Mouse (Mus musculus) thymus, adult 2 months (tissue): ENCODE results near the gene Bbc3. TPM values are rescaled to one million over a fixed set of nuclear protein-coding genes. Genes with fewer than 3 reads are reported as not detected.

Experiments used
- DNase-seq: peaks from one replicate; pipeline ENCODE4 v3.0.0; 2021
- H3K27ac ChIP-seq: fragments of 200-500 bp; 2 replicates; pipeline ENCODE4 v1.5.1; 2012; ENCODE audit warnings: low read length, control low read depth; ENCODE audit not compliant: control insufficient read depth, insufficient read depth
- H3K27me3 ChIP-seq: fragments of 200-500 bp; 2 replicates; pipeline ENCODE4 v1.6.1; 2012; ENCODE audit warnings: mild to moderate bottlenecking, low read length, moderate library complexity, mixed read lengths; ENCODE audit not compliant: control insufficient read depth, insufficient read depth
- H3K36me3 ChIP-seq: fragments of 200-500 bp; 2 replicates; pipeline ENCODE4 v1.6.1; 2012; ENCODE audit warnings: mild to moderate bottlenecking, low read length, moderate library complexity; ENCODE audit not compliant: control insufficient read depth, insufficient read depth
- H3K4me1 ChIP-seq: fragments of 200-500 bp; replicated peaks from 2 replicates; pipeline ENCODE4 v1.6.1; 2012; ENCODE audit warnings: low read length; ENCODE audit not compliant: control insufficient read depth, insufficient read depth
- H3K4me3 ChIP-seq: fragments of 200-500 bp; 2 replicates; pipeline ENCODE4 v1.5.1; 2012; ENCODE audit warnings: mild to moderate bottlenecking, low read length, control low read depth, moderate library complexity; ENCODE audit not compliant: control insufficient read depth, insufficient read depth
- CTCF ChIP-seq: fragments of 200-500 bp; IDR thresholded peaks from 2 replicates; pipeline ENCODE4 v1.5.1; 2012; ENCODE audit warnings: mild to moderate bottlenecking, control low read depth, low read length, moderate library complexity, borderline replicate concordance; ENCODE audit not compliant: control insufficient read depth, poor library complexity, insufficient read depth; ENCODE audit errors: extremely low read depth
- POLR2A ChIP-seq: fragments of 200-500 bp; IDR thresholded peaks from 2 replicates; pipeline ENCODE4 v1.6.1; 2012; ENCODE audit warnings: mild to moderate bottlenecking, low read length, control low read depth, moderate library complexity; ENCODE audit not compliant: control insufficient read depth, poor library complexity, insufficient read depth; ENCODE audit errors: extremely low read depth
- WGBS: fragments of 180-500 bp; shearing (Covaris S2); methylation state at CpG from one replicate; pipeline ENCODE4 v1.1.7; 2018; 5-methylcytosine and 5-hydroxymethylcytosine counted together
- polyA plus RNA-seq: library from polyadenylated mRNA; depleted of rRNA; stranded (reverse); fragments of >200 nt; gene quantifications from 2 replicates; pipeline ENCODE4 v1.2.3, GENCODE M21; 2012

Bbc3 gene
- polyA plus RNA-seq, 1 experiment = 49.8 TPM

GRCm38 (mm10) chr7:16282334-16282733, 25.9 kb upstream of the Bbc3 start:
- 96% methylated on average over 13 of the region's 13 CpGs for WGBS
- peaks cover 21% of the 10 kb centered on the region for H3K36me3 ChIP-seq
- no peak for DNase-seq
- no peak overlapping the region for H3K4me3 ChIP-seq
- H3K27me3 ChIP-seq = no peaks in the 10 kb centered on the region
- peaks cover 12% of the 10 kb centered on the region for H3K4me1 ChIP-seq
- H3K27ac ChIP-seq = no peak overlapping the region
- TF ChIP-seq CTCF = no peak
- TF ChIP-seq POLR2A = no peak

GRCm38 (mm10) chr7:16284001-16284400, 24.2 kb upstream of the Bbc3 start:
- 94% methylated on average over 8 of the region's 8 CpGs for WGBS
- Histone ChIP-seq H3K4me3 (no peak overlapping the region), H3K36me3 (peaks cover 21% of the 10 kb centered on the region), H3K27ac (no peak overlapping the region), H3K27me3 (no peaks in the 10 kb centered on the region), H3K4me1 (peaks cover 12% of the 10 kb centered on the region)
- no peak for DNase-seq
- TF ChIP-seq POLR2A (no peak), CTCF (no peak)

GRCm38 (mm10) chr7:16284904-16285303, 23.3 kb upstream of the Bbc3 start:
- Histone ChIP-seq H3K36me3 (peaks cover 21% of the 10 kb centered on the region), H3K27me3 (no peaks in the 10 kb centered on the region), H3K4me1 (peaks cover 12% of the 10 kb centered on the region), H3K4me3 (no peak overlapping the region), H3K27ac (no peak overlapping the region)
- TF ChIP-seq CTCF = no peak
- no peak for TF ChIP-seq POLR2A
- whole genome bisulfite sequencing = 82% methylated on average over 9 of the region's 9 CpGs
- no peak for DNase-seq

GRCm38 (mm10) chr7:16285450-16286025, 22.7 kb upstream of the Bbc3 start:
- peak; percentile 63 for DNase-seq
- H3K4me3 ChIP-seq = peak overlapping the region; percentile 57
- no peak for TF ChIP-seq CTCF
- TF ChIP-seq POLR2A = no peak
- H3K27me3 ChIP-seq = no peaks in the 10 kb centered on the region
- WGBS = 3% methylated on average over 14 of the region's 14 CpGs
- H3K36me3 ChIP-seq = peaks cover 21% of the 10 kb centered on the region
- peaks cover 12% of the 10 kb centered on the region for H3K4me1 ChIP-seq
- H3K27ac ChIP-seq = peak overlapping the region; percentile 6; the same call in 1 of the 2 replicates

GRCm38 (mm10) chr7:16286026-16286961, 21.9 kb upstream of the Bbc3 start, which contains the start of gene Ccdc9:
Gene Ccdc9 (minus strand): TSS chr7:16286795.
- peak; percentile 51; the same call in 1 of the 2 replicates for TF ChIP-seq POLR2A
- no peak for TF ChIP-seq CTCF

GRCm38 (mm10) chr7:16287016-16287415, 21.2 kb upstream of the Bbc3 start:
- peaks cover 17% of the 10 kb centered on the region for H3K36me3 ChIP-seq
- H3K4me3 ChIP-seq = no peak overlapping the region
- H3K27me3 ChIP-seq = no peaks in the 10 kb centered on the region
- no peak for TF ChIP-seq POLR2A
- TF ChIP-seq CTCF = no peak
- H3K27ac ChIP-seq = no peak overlapping the region
- DNase-seq = no peak
- 69% methylated on average over 2 of the region's 2 CpGs for WGBS
- H3K4me1 ChIP-seq = peaks cover 12% of the 10 kb centered on the region

More at GRCm38 (mm10) chr7:16286026-16286961, 21.9 kb upstream of the Bbc3 start, which contains the start of gene Ccdc9:
- peaks cover 18% of the 10 kb centered on the region for H3K36me3 ChIP-seq
- peak within 1 kb of the TSS; percentile 42; the same call in 1 of the 2 replicates for H3K27ac ChIP-seq
- peak; percentile 99 for DNase-seq
- under 1% methylated on average over 66 of the region's 70 CpGs for WGBS
- H3K4me1 ChIP-seq = peaks cover 12% of the 10 kb centered on the region
- H3K4me3 ChIP-seq = peak within 1 kb of the TSS; percentile 57
- no peaks in the 10 kb centered on the region for H3K27me3 ChIP-seq
